ENCODE assay signal across 17 mouse cellular contexts in genomic region chr1:170665200-170665599, GRCm38 (mm10). TPM values are rescaled to one million over a fixed set of nuclear protein-coding genes. Genes with fewer than 3 reads are reported as not detected.
DNase-seq lines count a peak whose midpoint lies in the region; ATAC-seq and TF ChIP-seq lines count a peak whose summit lies in the region.
"Had no signal": no experiment of that assay in that cellular context is flagged by ENCODE, and none has a peak within 500 bp of the region (broad histone marks: within the 10 kb centered on the region; RNA-seq: fewer than 3 reads in every experiment).

No protein-coding gene starts in this region.

- no peak for TF ChIP-seq POLR2A in brain, embryonic 14.5 days (IDR thresholded peaks at IDR 0.05; ENCODE audit: borderline replicate concordance, extremely low read depth, insufficient read depth, insufficient read length, poor library complexity, severe bottlenecking)
- TF ChIP-seq POLR2A in lung, adult 2 months (IDR thresholded peaks at IDR 0.05; ENCODE audit: borderline replicate concordance, extremely low read depth, low read depth, low read length), result no peak

- 0 out of 2 replicates have a peak, but pooled peaks cover 3% of the 10 kb centered on the region for H3K4me1 ChIP-seq in hindbrain, embryonic 16.5 days (ENCODE audit: control insufficient read depth, insufficient read depth, low read depth, low read length)
- H3K4me1 ChIP-seq in hindbrain, embryonic 12.5 days, result no peaks in the 10 kb centered on the region
- no peaks in the 10 kb centered on the region for H3K4me1 ChIP-seq in lung, adult 2 months (ENCODE audit: control insufficient read depth, insufficient read depth, low read length)
- H3K4me1 ChIP-seq: kidney, embryonic 15.5 days; midbrain, embryonic 12.5 days had no signal

- no peaks in the 10 kb centered on the region for H3K9me3 ChIP-seq in hindbrain, embryonic 16.5 days (ENCODE audit: control insufficient read depth, low read length)
- H3K9me3 ChIP-seq in hindbrain, embryonic 12.5 days (replicated peaks), result no peaks in the 10 kb centered on the region
- H3K9me3 ChIP-seq: G1E; kidney, embryonic 15.5 days; midbrain, embryonic 12.5 days had no signal

- no peak for TF ChIP-seq CTCF in brain, embryonic 14.5 days (IDR thresholded peaks at IDR 0.05; ENCODE audit: borderline replicate concordance, extremely low read depth, insufficient read depth, insufficient read length)
- TF ChIP-seq CTCF in lung, adult 2 months (IDR thresholded peaks at IDR 0.05; ENCODE audit: insufficient read depth, low read length), result no peak

- no peak overlapping the region for H3K9ac ChIP-seq in hindbrain, embryonic 16.5 days (ENCODE audit: low read depth, low read length)
- no peak overlapping the region for H3K9ac ChIP-seq in hindbrain, embryonic 12.5 days
- H3K9ac ChIP-seq: forebrain, postnatal 0 days; kidney, embryonic 15.5 days; midbrain, embryonic 12.5 days had no signal

- peak; percentile 65 for ATAC-seq in hindbrain, embryonic 16.5 days
- no peak for ATAC-seq in hindbrain, embryonic 12.5 days (ENCODE audit: low FRiP score)
- ATAC-seq: forebrain, postnatal 0 days; intestine, embryonic 16.5 days had no signal

- H3K36me3 ChIP-seq in hindbrain, embryonic 16.5 days (ENCODE audit: control insufficient read depth, insufficient read depth, low read length), result no peaks in the 10 kb centered on the region; the same call in 1 of the 2 replicates
- peaks cover 28% of the 10 kb centered on the region; the same call in 1 of the 2 replicates for H3K36me3 ChIP-seq in hindbrain, embryonic 12.5 days
- H3K36me3 ChIP-seq: G1E had no signal

- no peaks in the 10 kb centered on the region for H3K27me3 ChIP-seq in hindbrain, embryonic 16.5 days (replicated peaks; ENCODE audit: control insufficient read depth, insufficient read depth, low read length)
- H3K27me3 ChIP-seq in hindbrain, embryonic 12.5 days, result no peaks in the 10 kb centered on the region
- H3K27me3 ChIP-seq: kidney, embryonic 15.5 days; midbrain, embryonic 12.5 days had no signal

- no peak overlapping the region for H3K4me2 ChIP-seq in hindbrain, embryonic 16.5 days (ENCODE audit: low read length)
- H3K4me2 ChIP-seq in hindbrain, embryonic 12.5 days (replicated peaks), result no peak overlapping the region
- H3K4me2 ChIP-seq: kidney, embryonic 15.5 days; midbrain, embryonic 12.5 days had no signal

- H3K27ac ChIP-seq in hindbrain, embryonic 16.5 days (ENCODE audit: low read depth, low read length), result no peak overlapping the region
- H3K27ac ChIP-seq in hindbrain, embryonic 12.5 days, result no peak overlapping the region
- H3K27ac ChIP-seq: kidney, embryonic 15.5 days; midbrain, embryonic 12.5 days had no signal

- H3K4me3 ChIP-seq in hindbrain, embryonic 16.5 days (ENCODE audit: low read length), result no peak overlapping the region
- H3K4me3 ChIP-seq in hindbrain, embryonic 12.5 days, result no peak overlapping the region
- no peak overlapping the region for H3K4me3 ChIP-seq in lung, adult 2 months (replicated peaks; ENCODE audit: extremely low read depth, low read depth, low read length)
- H3K4me3 ChIP-seq: kidney, embryonic 15.5 days; midbrain, embryonic 12.5 days had no signal

- 57% methylated on average over 7 of the region's 7 CpGs for WGBS in hindbrain, embryonic 16.5 days
- 81% methylated on average over 7 of the region's 7 CpGs for WGBS in hindbrain, embryonic 12.5 days
- WGBS in lung, adult 2 months, result 91% methylated on average over 7 of the region's 7 CpGs

- DNase-seq in 3134 (ENCODE audit: extremely low read depth, insufficient read length, low spot score), result peak; percentile 83
- DNase-seq in 3T3-L1 (ENCODE audit: low read depth, low spot score), result peak; percentile 92
- DNase-seq in brain, embryonic 14.5 days (ENCODE audit: low read depth), result peak; percentile 33
- no peak for DNase-seq in kidney, postnatal 25 days
- no peak for DNase-seq in lung, adult 2 months
- DNase-seq: cerebellum, postnatal 25 days; forebrain, postnatal 0 days; liver; lung, postnatal 10 days; right cerebral cortex, postnatal 25 days; thymus, postnatal 36 days had no signal

RNA-seq across cellular contexts. Expression of gene Olfml2b, which starts 20.9 kb away (rescaled TPM):
- polyA plus RNA-seq in hindbrain, embryonic 16.5 days (2015; fragmentation: Nextera tagmentation; extraction: Ambion mirVana), result 4.4 and 7.0 TPM in 2 replicates
- 8.0 and 10.4 TPM in 2 replicates for polyA plus RNA-seq in hindbrain, embryonic 12.5 days (2016; fragmentation: Nextera tagmentation; extraction: Ambion mirVana)
- 6.5 and 6.7 TPM in 2 replicates for polyA plus RNA-seq in brain, embryonic 14.5 days (2012; rRNA removed)
- 16.1 and 16.7 TPM in 2 replicates for polyA plus RNA-seq in lung, adult 2 months (2012; rRNA removed)
- polyA plus RNA-seq: G1E had no signal

Comparison
In these comparisons a context has a peak if more than half of its experiments do, and no peak if none do; other contexts are left out.
1. DNase-seq: peak in 3134 (single experiment), 3T3-L1 (single experiment) and brain, embryonic 14.5 days (single experiment); none in kidney, postnatal 25 days (0 of 2) and lung, adult 2 months (single experiment).